Mouse (Mus musculus) forebrain, postnatal 0 days (tissue): Measurements from ENCODE around the gene Ramac. TPM values are rescaled to one million over a fixed set of nuclear protein-coding genes. Genes with fewer than 3 reads are reported as not detected.

Source experiments
- ATAC-seq: fragments of 200-750 bp; cut with Nextera tagmentation; 2 replicates; pipeline ENCODE4 v1.8.0; 2017; ENCODE audit warnings: mild to moderate bottlenecking, moderate library complexity
- DNase-seq: peaks from one replicate; pipeline ENCODE4 v3.0.0-alpha.2; 2015
- H3K27ac ChIP-seq: fragments of 300-500 bp; sonication (generic); 2 replicates; pipeline ENCODE4 v1.5.1; 2014; ENCODE audit warnings: low read depth, mild to moderate bottlenecking, antibody characterized with exemption, low read length, moderate library complexity, mixed read lengths
- H3K27me3 ChIP-seq: fragments of 300-500 bp; sonication (generic); 2 replicates; pipeline ENCODE4 v1.6.1; 2014; ENCODE audit warnings: mild to moderate bottlenecking, low read length, mixed read lengths; ENCODE audit not compliant: insufficient read depth
- H3K36me3 ChIP-seq: fragments of 300-500 bp; sonication (generic); 2 replicates; pipeline ENCODE4 v1.6.1; 2014; ENCODE audit warnings: mild to moderate bottlenecking, moderate library complexity; ENCODE audit not compliant: insufficient read depth
- H3K4me1 ChIP-seq: fragments of 300-500 bp; sonication (generic); 2 replicates; pipeline ENCODE4 v1.6.1; 2014; ENCODE audit warnings: antibody characterized with exemption; ENCODE audit not compliant: insufficient read depth
- H3K4me2 ChIP-seq: fragments of 300-500 bp; sonication (generic); 2 replicates; pipeline ENCODE4 v1.6.1; 2014; ENCODE audit warnings: low read depth, mild to moderate bottlenecking, moderate library complexity
- H3K4me3 ChIP-seq: fragments of 300-500 bp; sonication (generic); 2 replicates; pipeline ENCODE4 v1.5.1; 2014; ENCODE audit warnings: low read depth, low read length, mixed read lengths
- H3K9ac ChIP-seq: fragments of 300-500 bp; sonication (generic); 2 replicates; pipeline ENCODE4 v1.6.1; 2014; ENCODE audit warnings: mild to moderate bottlenecking
- H3K9me3 ChIP-seq: fragments of 300-500 bp; sonication (generic); 2 replicates; pipeline ENCODE4 v1.6.1; 2016; ENCODE audit warnings: low read length
- CTCF ChIP-seq: sonication (generic); IDR thresholded peaks from 2 replicates; pipeline ENCODE4 v1.5.1; 2016; ENCODE audit warnings: antibody characterized with exemption, control low read depth, low read depth
- WGBS: fragments of 180-500 bp; shearing (Covaris S2); extraction: QIAGEN DNeasy Blood & Tissue Kit; methylation state at CpG from one replicate; pipeline ENCODE4 v1.1.7; 2014; 5-methylcytosine and 5-hydroxymethylcytosine counted together
- polyA plus RNA-seq: library from polyadenylated mRNA; unstranded; fragments of >200 nt; fragmentation: Nextera tagmentation; extraction: Ambion mirVana; gene quantifications from 2 replicates; pipeline ENCODE4 v1.2.1, GENCODE M21; 2015
- total RNA-seq: library from RNA; depleted of rRNA; stranded (reverse); fragments of >200 nt; gene quantifications from 2 replicates; pipeline ENCODE4 v1.2.3, GENCODE M21; 2014; rRNA removed

Ramac gene
- total RNA-seq (105 and 125 TPM in 2 replicates), polyA plus RNA-seq (186 and 200 TPM in 2 replicates)

GRCm38 (mm10) chr7:81762180-81763109 is at the start of gene Ramac:
Ramac (plus strand) TSS chr7:81762925.
- Histone ChIP-seq H3K27me3 (no peaks in the 10 kb centered on the region), H3K4me2 (peak within 1 kb of the TSS; percentile 90), H3K36me3 (no peaks in the 10 kb centered on the region), H3K4me1 (peaks cover 3% of the 10 kb centered on the region; the same call in 1 of the 2 replicates), H3K4me3 (peak within 1 kb of the TSS; percentile 90), H3K9ac (peak within 1 kb of the TSS; percentile 90), H3K9me3 (no peaks in the 10 kb centered on the region), H3K27ac (peak within 1 kb of the TSS; percentile 84)
- WGBS: 2% methylated on average over 56 of the region's 56 CpGs
- TF ChIP-seq CTCF: peak; percentile 60
- peak; percentile 97 for ATAC-seq
- peak; percentile 97 for DNase-seq

GRCm38 (mm10) chr7:81718657-81719056 is 44.1 kb upstream of the Ramac start:
- H3K4me1 ChIP-seq: no peaks in the 10 kb centered on the region
- H3K9me3 ChIP-seq: no peaks in the 10 kb centered on the region
- DNase-seq (no peak), ATAC-seq (no peak)
- H3K4me2 ChIP-seq: no peak overlapping the region
- H3K9ac ChIP-seq: no peak overlapping the region
- WGBS: 86% methylated on average over 1 of the region's 1 CpGs
- no peak overlapping the region for H3K27ac ChIP-seq
- H3K36me3 ChIP-seq: no peaks in the 10 kb centered on the region
- TF ChIP-seq CTCF: no peak
- no peaks in the 10 kb centered on the region for H3K27me3 ChIP-seq
- H3K4me3 ChIP-seq: no peak overlapping the region

- TF ChIP-seq CTCF: no peak
- Histone ChIP-seq H3K4me1 (no peaks in the 10 kb centered on the region), H3K27me3 (no peaks in the 10 kb centered on the region), H3K36me3 (no peaks in the 10 kb centered on the region), H3K9ac (no peak overlapping the region), H3K4me3 (no peak overlapping the region), H3K4me2 (no peak overlapping the region), H3K9me3 (no peaks in the 10 kb centered on the region), H3K27ac (no peak overlapping the region)
- ATAC-seq (no peak), DNase-seq (no peak)
- 88% methylated on average over 1 of the region's 1 CpGs for WGBS
Observed at GRCm38 (mm10) chr7:81719216-81719661, 43.5 kb upstream of the Ramac start.

DNA sequence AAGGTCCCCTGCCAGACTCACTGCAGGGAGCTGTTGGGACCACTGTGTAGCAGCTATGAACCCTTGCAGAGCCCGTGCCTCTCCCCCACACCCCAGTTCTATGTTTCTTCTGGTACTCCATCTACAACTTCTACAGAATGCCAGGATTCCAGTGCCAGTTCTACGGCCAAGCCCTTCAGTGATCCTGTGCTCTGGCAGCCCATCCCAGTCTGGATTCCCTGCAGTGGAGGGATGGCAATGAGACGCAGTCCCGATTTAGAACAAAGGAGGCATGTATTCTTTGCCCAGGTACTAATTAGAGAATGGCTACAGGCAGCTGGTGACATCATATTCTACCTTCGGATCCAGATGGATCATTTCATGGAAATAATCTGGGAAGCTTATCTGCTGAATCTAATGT is 41.5 kb upstream of the Ramac start:
- Histone ChIP-seq H3K36me3 (no peaks in the 10 kb centered on the region), H3K4me3 (no peak overlapping the region), H3K9ac (no peak overlapping the region), H3K27ac (no peak overlapping the region), H3K9me3 (no peaks in the 10 kb centered on the region), H3K4me1 (no peaks in the 10 kb centered on the region), H3K4me2 (no peak overlapping the region), H3K27me3 (no peaks in the 10 kb centered on the region)
- 38% methylated on average over 5 of the region's 5 CpGs for WGBS
- ATAC-seq (no peak), DNase-seq (no peak)
- no peak for TF ChIP-seq CTCF

DNA sequence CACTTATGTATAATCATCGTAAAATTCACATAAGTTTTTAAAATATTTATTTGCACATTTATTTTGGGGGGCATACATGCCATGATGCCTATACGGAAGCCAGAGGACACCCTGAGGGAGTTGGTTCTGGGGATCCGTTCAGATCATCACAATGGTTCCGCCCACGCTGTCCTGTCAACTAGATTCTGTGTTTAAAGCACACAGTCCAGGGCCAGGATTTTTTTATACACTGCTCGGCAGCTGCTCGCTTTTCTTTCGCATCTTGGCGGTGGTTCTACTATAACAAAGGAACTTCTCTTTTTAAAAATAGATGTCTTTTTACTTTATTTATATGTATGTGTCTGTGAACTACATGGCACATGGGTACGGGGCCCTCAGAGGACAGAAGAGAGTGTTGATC is 38.9 kb upstream of the Ramac start:
- no peaks in the 10 kb centered on the region for H3K4me1 ChIP-seq
- ATAC-seq (no peak), DNase-seq (no peak)
- no peak overlapping the region for H3K9ac ChIP-seq
- H3K4me3 ChIP-seq: no peak overlapping the region
- no peak overlapping the region for H3K4me2 ChIP-seq
- TF ChIP-seq CTCF: no peak
- H3K27ac ChIP-seq: no peak overlapping the region
- no peaks in the 10 kb centered on the region for H3K36me3 ChIP-seq
- H3K9me3 ChIP-seq: no peaks in the 10 kb centered on the region
- 85% methylated on average over 10 of the region's 10 CpGs for WGBS
- no peaks in the 10 kb centered on the region for H3K27me3 ChIP-seq

- H3K27me3 ChIP-seq: no peaks in the 10 kb centered on the region
- DNase-seq (no peak), ATAC-seq (no peak)
- no peak overlapping the region for H3K4me2 ChIP-seq
- H3K9me3 ChIP-seq: no peaks in the 10 kb centered on the region
- H3K9ac ChIP-seq: no peak overlapping the region
- H3K27ac ChIP-seq: no peak overlapping the region
- no peak overlapping the region for H3K4me3 ChIP-seq
- 76% methylated on average over 18 of the region's 18 CpGs for WGBS
- no peaks in the 10 kb centered on the region for H3K4me1 ChIP-seq
- no peaks in the 10 kb centered on the region for H3K36me3 ChIP-seq
- TF ChIP-seq CTCF: no peak
Observed at GRCm38 (mm10) chr7:81725986-81726727, 36.6 kb upstream of the Ramac start.

DNA sequence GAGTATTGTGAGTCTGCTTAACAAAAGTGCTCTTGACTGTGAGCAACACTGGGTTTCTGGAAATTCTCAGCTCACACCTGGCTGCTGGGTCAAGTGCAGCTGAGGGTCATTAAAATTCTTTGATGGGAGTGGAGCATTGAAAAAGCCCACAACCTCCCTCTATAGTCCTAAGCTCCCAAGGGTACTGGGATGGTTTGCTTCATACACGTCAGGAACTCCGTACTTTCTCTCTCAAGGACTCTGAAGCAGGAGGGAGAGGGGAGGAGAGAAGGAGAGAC is 36.1 kb upstream of the Ramac start:
- Histone ChIP-seq H3K9me3 (no peaks in the 10 kb centered on the region), H3K4me3 (no peak overlapping the region), H3K9ac (no peak overlapping the region), H3K4me1 (no peaks in the 10 kb centered on the region), H3K27ac (no peak overlapping the region), H3K4me2 (no peak overlapping the region), H3K36me3 (no peaks in the 10 kb centered on the region), H3K27me3 (no peaks in the 10 kb centered on the region)
- no peak for TF ChIP-seq CTCF
- no peak for ATAC-seq
- WGBS: 66% methylated on average over 2 of the region's 2 CpGs
- DNase-seq: no peak
